Mouse (Mus musculus) layer of hippocampus, postnatal 14 days (tissue): ENCODE results near the gene Kank1. TPM values are rescaled to one million over a fixed set of nuclear protein-coding genes. Genes with fewer than 3 reads are reported as not detected.

Source experiments
- DNase-seq, 2 experiments: peaks; one replicate each; pipeline ENCODE4 v3.0.0; 2021 to 2022; ENCODE audit warnings: low spot score in 2 of 2, mixed read lengths in 1 of 2
- total RNA-seq, 2 experiments: library from RNA; stranded (reverse); gene quantifications; 2 replicates each; pipeline ENCODE4 v1.2.3; 2021

Kank1 gene
- total RNA-seq, 2 experiments from 2014 or later: 42.7 to 45.0 TPM

DNA sequence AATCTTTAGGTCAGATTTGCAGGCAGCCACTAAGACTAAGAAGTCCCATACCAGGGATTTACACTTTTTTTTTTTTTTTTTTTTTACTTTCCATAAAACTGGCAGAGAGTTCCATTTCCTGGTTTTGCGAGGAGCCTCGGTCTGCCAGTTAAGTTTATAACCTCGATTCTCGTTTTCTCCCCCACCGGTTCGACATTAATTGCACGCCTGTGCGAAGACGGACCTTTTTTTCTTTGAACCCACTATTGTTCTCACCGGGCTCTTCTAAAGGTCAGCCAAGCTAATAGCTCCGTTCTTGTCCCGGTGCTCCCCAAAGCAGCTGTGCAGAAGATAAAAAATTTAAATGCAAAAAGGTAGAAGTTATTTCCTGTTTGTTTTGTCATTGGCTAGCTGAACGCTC is 12.5 kb downstream of the Kank1 start:
- DNase-seq: no peak

DNA sequence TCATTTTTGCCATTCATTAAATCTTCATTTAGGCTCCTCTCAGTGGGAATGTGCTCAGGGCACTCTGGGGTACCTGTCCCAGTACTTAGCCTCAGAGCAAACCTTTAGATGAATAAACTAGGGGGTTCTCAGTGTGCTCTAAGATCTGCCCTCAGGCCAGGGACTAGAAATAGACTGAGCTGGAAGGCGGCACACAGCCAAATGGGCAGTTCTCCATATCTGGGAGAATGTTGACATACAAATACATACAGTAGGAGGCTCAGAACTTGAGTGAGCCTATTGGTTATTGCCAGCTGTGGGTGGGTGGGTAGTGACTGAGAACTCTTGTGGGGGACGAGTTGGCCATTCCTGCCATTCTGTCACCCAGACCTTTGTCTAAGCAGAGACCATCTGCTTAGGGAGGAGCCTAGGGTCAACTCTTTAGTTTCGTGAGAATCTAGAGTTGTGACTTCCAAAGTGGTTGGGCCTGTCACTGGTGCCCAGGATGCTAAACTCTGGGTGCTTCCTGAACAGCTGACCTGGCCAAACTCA is 14.9 kb downstream of the Kank1 start:
- no peak for DNase-seq

GRCm38 (mm10) chr19:25253198-25253597 is 16.4 kb downstream of the Kank1 start:
- no peak for DNase-seq

GRCm38 (mm10) chr19:25253628-25254027 is 16.9 kb downstream of the Kank1 start:
- no peak for DNase-seq

DNA sequence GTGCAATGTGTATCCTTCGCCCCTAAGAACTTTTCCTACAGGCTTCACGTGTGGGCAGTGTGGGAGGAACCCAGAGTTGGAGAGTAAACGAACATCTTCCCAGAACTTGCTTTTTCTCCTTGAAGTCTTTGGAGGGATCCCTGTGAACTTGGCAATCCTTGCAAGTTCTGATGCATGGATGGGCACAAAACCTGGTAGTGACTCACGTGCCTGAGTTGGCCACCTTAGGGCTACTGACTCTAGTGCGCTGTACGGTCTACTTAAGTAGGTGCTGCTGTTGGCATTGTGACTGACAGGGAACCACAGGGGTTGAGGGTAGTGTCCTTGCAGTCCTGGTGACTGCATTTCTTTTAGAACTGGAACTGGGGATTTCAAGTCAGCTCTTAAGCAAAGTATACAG is 21.5 kb downstream of the Kank1 start:
- DNase-seq: no peak

- DNase-seq: no peak
Measured at GRCm38 (mm10) chr19:25266181-25266580, 29.4 kb downstream of the Kank1 start.

- no peak for DNase-seq
Measured at GRCm38 (mm10) chr19:25267247-25267646, 30.5 kb downstream of the Kank1 start.

DNA sequence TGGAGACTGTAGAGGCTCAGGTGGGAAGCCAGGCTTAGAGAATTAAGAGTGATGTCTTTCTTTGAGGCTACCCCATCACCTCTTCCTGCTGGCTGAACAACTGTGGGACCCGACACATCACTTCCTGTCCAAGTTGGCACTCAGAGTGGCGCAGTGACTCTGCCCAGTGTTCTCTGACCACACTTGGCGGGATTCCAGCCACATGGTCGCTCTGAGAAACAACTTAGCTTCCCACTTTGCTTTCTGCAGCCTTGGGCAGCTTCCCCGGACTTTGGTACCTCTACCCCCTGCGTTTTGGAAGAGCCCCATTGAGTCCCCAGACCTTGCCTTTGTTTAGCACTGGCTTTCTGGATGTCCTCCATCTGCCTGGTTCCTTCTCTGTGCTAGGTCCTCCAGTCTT is 31.8 kb downstream of the Kank1 start:
- peak; percentile 66 to 84 for DNase-seq

DNA sequence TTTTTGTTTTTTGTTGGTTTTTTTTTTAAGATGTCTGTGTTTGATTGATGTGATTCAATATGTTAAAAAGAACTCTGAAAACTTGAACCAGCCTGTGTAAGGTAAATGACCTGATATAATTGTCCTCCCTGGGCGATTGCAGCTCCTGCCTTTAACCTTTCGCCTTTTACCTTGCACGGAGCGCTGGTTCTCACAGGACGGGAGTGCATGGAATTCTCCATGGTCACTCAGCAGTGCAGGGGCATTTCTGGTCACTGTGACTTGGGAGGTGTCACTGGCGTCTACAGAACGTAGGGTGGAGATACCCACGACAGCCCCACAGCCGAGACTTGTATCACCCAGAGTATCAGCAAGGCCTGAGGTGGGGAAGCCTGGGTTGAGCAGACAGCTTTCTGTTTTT is 34.8 kb downstream of the Kank1 start:
- no peak for DNase-seq

GRCm38 (mm10) chr19:25273179-25273578 is 36.4 kb downstream of the Kank1 start:
- no peak for DNase-seq

- no peak for DNase-seq
Measured at GRCm38 (mm10) chr19:25276600-25277395, 40.0 kb downstream of the Kank1 start.

DNA sequence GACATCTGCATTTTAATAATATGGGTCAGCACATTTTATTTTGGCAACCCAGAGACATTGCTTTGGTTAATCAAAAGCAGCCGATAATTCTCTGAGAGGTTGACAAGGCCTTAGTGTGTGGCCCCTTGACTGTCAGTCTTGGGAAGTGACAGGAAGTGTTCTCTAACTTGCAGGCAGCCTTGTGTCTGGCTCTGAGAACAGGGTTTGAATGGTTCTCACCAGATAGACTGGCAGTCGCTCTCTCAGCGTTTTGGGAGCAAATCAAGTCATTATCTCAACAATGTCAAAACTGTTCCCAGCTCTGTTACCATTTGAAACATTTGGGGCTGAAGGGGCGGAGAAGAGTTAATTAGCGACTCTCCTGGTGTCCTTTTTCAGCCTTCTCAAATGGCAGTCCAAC is 41.0 kb downstream of the Kank1 start:
- DNase-seq: peak in 1 of 2 experiments; percentile 55

- no peak for DNase-seq
Measured at GRCm38 (mm10) chr19:25279603-25280002, 42.8 kb downstream of the Kank1 start.

GRCm38 (mm10) chr19:25283665-25284064 is 46.9 kb downstream of the Kank1 start:
- DNase-seq: no peak

DNA sequence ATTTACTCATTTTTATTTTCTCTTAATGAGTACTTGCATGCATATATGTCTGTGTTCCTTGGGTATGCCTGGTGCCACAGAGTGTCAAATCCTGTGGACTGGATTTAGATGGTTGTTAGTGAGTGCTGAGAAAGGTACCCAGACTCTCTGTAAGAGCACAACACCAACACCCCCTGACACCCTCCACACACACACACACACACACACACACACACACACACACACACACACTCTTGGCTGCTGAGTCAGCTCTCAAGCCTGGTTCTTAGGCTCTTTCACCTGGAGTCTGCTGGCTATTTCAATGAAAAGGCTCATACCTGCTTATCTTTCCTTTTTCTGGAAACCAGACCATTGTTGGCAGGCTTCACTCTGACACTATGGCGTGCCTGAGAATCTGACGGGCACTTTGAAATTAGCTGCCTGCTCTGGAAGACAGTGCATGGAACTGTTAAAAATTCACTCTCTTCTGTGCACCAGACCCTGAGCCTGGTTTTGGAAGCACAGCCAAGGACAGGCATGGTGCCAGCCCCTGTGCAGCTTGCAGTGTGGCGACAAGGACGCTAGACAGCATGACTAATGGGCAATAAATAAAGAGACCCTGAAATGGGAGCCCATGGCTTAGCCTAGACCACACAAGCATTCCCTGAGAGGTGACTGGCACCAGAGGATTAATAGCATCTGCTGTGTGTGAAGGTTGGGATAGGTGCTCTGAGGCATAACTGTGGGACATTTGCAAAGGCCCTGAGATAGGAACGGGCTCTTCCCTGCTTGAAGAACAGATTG is 49.2 kb downstream of the Kank1 start:
- DNase-seq: peak; percentile 74 to 87

GRCm38 (mm10) chr19:25290991-25291520 is 54.3 kb downstream of the Kank1 start:
- DNase-seq: no peak

DNA sequence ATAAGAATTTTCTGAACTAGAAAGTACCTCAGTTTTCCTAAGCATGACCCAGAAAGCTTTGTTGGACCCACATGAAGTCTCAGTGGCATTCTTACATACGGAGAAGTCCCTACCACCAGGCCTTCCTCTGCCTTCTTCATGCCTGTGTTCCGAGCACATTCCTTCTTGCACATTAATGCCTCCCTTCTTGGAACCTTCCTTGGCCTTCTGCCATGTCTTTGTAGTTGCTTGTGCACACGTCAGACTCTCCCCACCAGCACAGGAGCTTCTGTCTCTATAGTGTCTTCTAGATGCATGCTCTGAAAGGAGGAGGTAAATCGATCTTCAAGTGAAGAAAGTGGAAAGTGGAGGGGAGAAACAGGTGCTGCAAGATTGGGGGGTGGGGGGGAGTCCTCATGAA is 58.4 kb downstream of the Kank1 start:
- DNase-seq: no peak

DNA sequence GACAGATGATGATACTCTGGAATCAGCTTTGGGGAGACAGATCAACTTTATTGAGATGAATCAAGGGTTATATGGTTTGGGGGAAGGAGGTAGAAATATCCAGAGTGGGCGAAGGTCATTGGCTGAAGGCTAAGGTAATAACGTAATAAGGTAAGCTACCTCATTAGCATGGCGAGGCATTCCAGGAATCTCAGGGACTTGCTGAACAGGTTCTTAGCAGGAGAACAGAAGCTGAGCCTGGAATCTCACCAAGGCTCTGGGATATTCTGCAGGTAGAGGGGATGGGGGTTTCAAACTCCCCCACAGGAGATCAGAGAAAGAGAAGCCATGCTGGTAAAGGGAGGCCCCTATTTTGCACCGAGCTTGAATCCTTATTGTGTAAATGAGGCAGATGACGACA is 60.5 kb downstream of the Kank1 start:
- no peak for DNase-seq

DNA sequence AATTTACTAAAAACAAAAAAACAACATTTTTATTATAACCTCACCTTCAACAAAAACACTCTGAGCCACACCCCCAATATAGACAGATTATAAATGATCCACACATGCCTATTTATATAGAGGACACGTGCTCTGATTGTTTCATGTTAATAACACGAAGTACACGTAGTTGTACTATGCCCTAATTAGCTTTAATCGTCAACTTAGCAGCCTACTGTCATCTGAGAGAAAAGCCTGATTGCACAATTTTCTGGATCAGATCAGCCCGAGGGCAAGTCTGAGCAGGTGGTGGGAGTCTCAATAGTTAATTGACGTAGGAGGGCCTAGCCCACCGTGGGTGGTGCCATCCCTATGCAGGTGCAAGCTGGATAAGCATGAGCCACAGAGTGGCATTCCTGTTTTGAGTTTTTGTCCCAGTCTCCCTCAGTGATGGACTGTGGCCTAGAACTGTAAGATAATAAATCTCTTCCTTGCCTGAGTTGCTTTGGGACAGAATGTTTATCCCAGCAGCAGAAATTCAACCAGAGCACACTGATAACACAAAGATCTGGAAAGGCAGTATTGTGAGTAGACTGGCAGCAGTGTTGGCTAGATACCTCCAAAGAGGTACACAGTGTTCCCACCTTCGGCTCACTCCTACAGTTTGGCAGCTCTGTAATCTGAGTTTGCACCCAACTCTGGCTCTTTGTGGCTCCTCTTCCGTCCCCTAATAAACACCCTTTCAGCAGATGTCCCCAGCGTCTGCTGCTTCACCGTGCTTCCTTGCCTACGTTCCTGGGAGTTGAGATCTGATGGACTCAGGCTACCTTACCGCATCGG is 63.3 kb downstream of the Kank1 start:
- DNase-seq: no peak

- no peak for DNase-seq
Measured at GRCm38 (mm10) chr19:25301189-25301588, 64.4 kb downstream of the Kank1 start.

GRCm38 (mm10) chr19:25306277-25306676 is 69.5 kb downstream of the Kank1 start:
- DNase-seq: no peak
